Mouse (Mus musculus): Measurements from ENCODE around the gene Dmrtc2. TPM values are rescaled to one million over a fixed set of nuclear protein-coding genes. Genes with fewer than 3 reads are reported as not detected.

The Dmrtc2 gene
- polyA plus RNA-seq, 1 experiment from 2014 or later = not detected

GRCm38 (mm10) chr7:24856460-24857120 is 13.3 kb upstream of the Dmrtc2 start:
- H3K27me3 ChIP-seq (ENCODE audit: control insufficient read depth, insufficient read depth, low read length) = no peaks in the 10 kb centered on the region
- H3K4me2 ChIP-seq = no peak overlapping the region
- no peaks in the 10 kb centered on the region for H3K9me3 ChIP-seq (replicated peaks; ENCODE audit: control insufficient read depth, low read length)
- 43% methylated on average over 6 of the region's 6 CpGs for WGBS (ENCODE audit: insufficient replicate concordance)
- H3K9ac ChIP-seq (ENCODE audit: low read depth, low read length) = no peak overlapping the region
- H3K27ac ChIP-seq (ENCODE audit: low read depth, low read length) = no peak overlapping the region
- no peak overlapping the region for H3K4me3 ChIP-seq (ENCODE audit: low read depth, low read length)
- H3K36me3 ChIP-seq (ENCODE audit: control insufficient read depth, insufficient read depth, low read length) = no peaks in the 10 kb centered on the region
- no peak for ATAC-seq (replicated peaks; ENCODE audit: insufficient number of reproducible peaks, low FRiP score, low TSS enrichment)
- H3K4me1 ChIP-seq (ENCODE audit: control insufficient read depth, insufficient read depth, low read length) = no peaks in the 10 kb centered on the region

DNA sequence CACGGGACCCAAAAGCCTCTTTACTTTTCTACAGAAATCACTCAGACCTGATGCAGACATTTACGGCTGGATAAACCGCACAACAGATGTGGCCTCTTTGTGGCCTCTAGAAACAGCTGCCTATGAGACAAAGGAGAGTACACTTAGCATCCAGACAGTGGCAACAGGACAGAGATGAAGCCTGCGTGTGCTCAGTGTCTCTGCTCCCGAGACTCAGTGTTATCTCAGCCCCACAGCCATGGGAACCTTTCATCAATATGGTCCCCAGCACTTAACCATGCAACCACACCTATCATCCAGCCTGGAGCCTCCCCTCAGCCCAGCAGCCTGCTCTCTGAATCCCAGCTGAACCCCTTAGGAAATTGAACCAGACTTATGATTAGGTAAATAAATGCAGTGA is 10.6 kb upstream of the Dmrtc2 start:
- H3K9me3 ChIP-seq (replicated peaks; ENCODE audit: control insufficient read depth, low read length) = no peaks in the 10 kb centered on the region
- H3K27me3 ChIP-seq (ENCODE audit: control insufficient read depth, insufficient read depth, low read length) = no peaks in the 10 kb centered on the region
- no peak overlapping the region for H3K4me3 ChIP-seq (ENCODE audit: low read depth, low read length)
- WGBS (ENCODE audit: insufficient replicate concordance) = 67% methylated on average over 5 of the region's 5 CpGs
- ATAC-seq (replicated peaks; ENCODE audit: insufficient number of reproducible peaks, low FRiP score, low TSS enrichment) = peak; percentile 87
- no peak overlapping the region for H3K9ac ChIP-seq (ENCODE audit: low read depth, low read length)
- peak overlapping the region; percentile 46; the same call in 1 of the 2 replicates for H3K27ac ChIP-seq (ENCODE audit: low read depth, low read length)
- no peak overlapping the region for H3K4me2 ChIP-seq
- H3K36me3 ChIP-seq (ENCODE audit: control insufficient read depth, insufficient read depth, low read length) = no peaks in the 10 kb centered on the region
- H3K4me1 ChIP-seq (ENCODE audit: control insufficient read depth, insufficient read depth, low read length) = no peaks in the 10 kb centered on the region

GRCm38 (mm10) chr7:24861913-24862312 is 7.9 kb upstream of the Dmrtc2 start, which contains the start of gene Gm9844:
Gm9844 (plus strand) TSS chr7:24862213.
- no peaks in the 10 kb centered on the region for H3K36me3 ChIP-seq (ENCODE audit: control insufficient read depth, insufficient read depth, low read length)
- H3K4me1 ChIP-seq (ENCODE audit: control insufficient read depth, insufficient read depth, low read length) = no peaks in the 10 kb centered on the region
- no peak within 1 kb of the TSS for H3K4me2 ChIP-seq
- H3K9ac ChIP-seq (ENCODE audit: low read depth, low read length) = no peak within 1 kb of the TSS
- H3K27ac ChIP-seq (ENCODE audit: low read depth, low read length) = no peak within 1 kb of the TSS
- H3K4me3 ChIP-seq (ENCODE audit: low read depth, low read length) = no peak within 1 kb of the TSS
- WGBS (ENCODE audit: insufficient replicate concordance) = 83% methylated on average over 7 of the region's 7 CpGs
- no peak for ATAC-seq (replicated peaks; ENCODE audit: insufficient number of reproducible peaks, low FRiP score, low TSS enrichment)
- H3K9me3 ChIP-seq (replicated peaks; ENCODE audit: control insufficient read depth, low read length) = no peaks in the 10 kb centered on the region
- H3K27me3 ChIP-seq (ENCODE audit: control insufficient read depth, insufficient read depth, low read length) = no peaks in the 10 kb centered on the region

GRCm38 (mm10) chr7:24862853-24863252 is 7.0 kb upstream of the Dmrtc2 start:
- Histone ChIP-seq H3K9me3 (replicated peaks; ENCODE audit: control insufficient read depth, low read length) (no peaks in the 10 kb centered on the region), H3K36me3 (ENCODE audit: control insufficient read depth, insufficient read depth, low read length) (no peaks in the 10 kb centered on the region), H3K4me2 (no peak overlapping the region), H3K27me3 (ENCODE audit: control insufficient read depth, insufficient read depth, low read length) (no peaks in the 10 kb centered on the region), H3K27ac (ENCODE audit: low read depth, low read length) (no peak overlapping the region), H3K4me1 (ENCODE audit: control insufficient read depth, insufficient read depth, low read length) (no peaks in the 10 kb centered on the region), H3K4me3 (ENCODE audit: low read depth, low read length) (no peak overlapping the region), H3K9ac (ENCODE audit: low read depth, low read length) (no peak overlapping the region)
- no peak for ATAC-seq (replicated peaks; ENCODE audit: insufficient number of reproducible peaks, low FRiP score, low TSS enrichment)
- WGBS (ENCODE audit: insufficient replicate concordance) = 82% methylated on average over 4 of the region's 4 CpGs

- 40% methylated on average over 6 of the region's 6 CpGs for WGBS (ENCODE audit: insufficient replicate concordance)
- ATAC-seq (replicated peaks; ENCODE audit: insufficient number of reproducible peaks, low FRiP score, low TSS enrichment) = no peak
- no peak overlapping the region for H3K27ac ChIP-seq (ENCODE audit: low read depth, low read length)
- H3K4me1 ChIP-seq (ENCODE audit: control insufficient read depth, insufficient read depth, low read length) = no peaks in the 10 kb centered on the region
- H3K9ac ChIP-seq (ENCODE audit: low read depth, low read length) = no peak overlapping the region
- H3K27me3 ChIP-seq (ENCODE audit: control insufficient read depth, insufficient read depth, low read length) = peaks cover 7% of the 10 kb centered on the region
- no peak overlapping the region for H3K4me3 ChIP-seq (ENCODE audit: low read depth, low read length)
- H3K4me2 ChIP-seq = no peak overlapping the region
- no peaks in the 10 kb centered on the region for H3K9me3 ChIP-seq (replicated peaks; ENCODE audit: control insufficient read depth, low read length)
- no peaks in the 10 kb centered on the region for H3K36me3 ChIP-seq (ENCODE audit: control insufficient read depth, insufficient read depth, low read length)
Observed at GRCm38 (mm10) chr7:24864156-24864555, 5.7 kb upstream of the Dmrtc2 start.

DNA sequence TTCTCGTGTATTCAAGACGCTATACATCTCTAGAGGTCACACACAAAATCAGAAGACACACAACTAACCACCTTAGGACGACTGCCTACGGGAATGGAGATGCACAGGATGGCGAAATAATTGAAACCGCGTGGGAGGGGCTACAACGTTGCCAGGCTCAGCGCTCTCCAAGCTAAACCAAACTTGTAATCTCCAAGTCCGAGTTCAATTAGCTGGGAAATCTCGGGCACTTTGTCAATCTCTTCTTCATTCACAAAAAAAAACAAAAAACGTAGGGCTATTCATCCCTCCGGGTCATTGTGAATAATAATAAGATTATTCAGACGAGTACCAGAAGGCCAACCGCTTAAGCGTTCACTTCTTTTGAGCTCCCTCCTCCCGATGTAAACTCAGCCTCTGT is 777 bp upstream of the Dmrtc2 start:
- Histone ChIP-seq H3K27ac (ENCODE audit: low read depth, low read length) (no peak overlapping the region), H3K4me1 (ENCODE audit: control insufficient read depth, insufficient read depth, low read length) (no peaks in the 10 kb centered on the region), H3K9me3 (replicated peaks; ENCODE audit: control insufficient read depth, low read length) (no peaks in the 10 kb centered on the region), H3K27me3 (ENCODE audit: control insufficient read depth, insufficient read depth, low read length) (peaks cover 27% of the 10 kb centered on the region), H3K36me3 (ENCODE audit: control insufficient read depth, insufficient read depth, low read length) (no peaks in the 10 kb centered on the region), H3K4me3 (ENCODE audit: low read depth, low read length) (no peak overlapping the region), H3K9ac (ENCODE audit: low read depth, low read length) (no peak overlapping the region), H3K4me2 (no peak overlapping the region)
- ATAC-seq (replicated peaks; ENCODE audit: insufficient number of reproducible peaks, low FRiP score, low TSS enrichment) = no peak
- WGBS (ENCODE audit: insufficient replicate concordance) = 63% methylated on average over 17 of the region's 17 CpGs

GRCm38 (mm10) chr7:24877588-24877987 is 7.7 kb downstream of the Dmrtc2 start:
- Histone ChIP-seq H3K27me3 (ENCODE audit: control insufficient read depth, insufficient read depth, low read length) (peaks cover 9% of the 10 kb centered on the region; the same call in 1 of the 2 replicates), H3K9ac (ENCODE audit: low read depth, low read length) (no peak overlapping the region), H3K9me3 (replicated peaks; ENCODE audit: control insufficient read depth, low read length) (no peaks in the 10 kb centered on the region), H3K4me3 (ENCODE audit: low read depth, low read length) (no peak overlapping the region), H3K4me2 (no peak overlapping the region), H3K36me3 (ENCODE audit: control insufficient read depth, insufficient read depth, low read length) (no peaks in the 10 kb centered on the region), H3K4me1 (ENCODE audit: control insufficient read depth, insufficient read depth, low read length) (no peaks in the 10 kb centered on the region), H3K27ac (ENCODE audit: low read depth, low read length) (no peak overlapping the region)
- no peak for ATAC-seq (replicated peaks; ENCODE audit: insufficient number of reproducible peaks, low FRiP score, low TSS enrichment)
- 70% methylated on average over 3 of the region's 3 CpGs for WGBS (ENCODE audit: insufficient replicate concordance)

DNA sequence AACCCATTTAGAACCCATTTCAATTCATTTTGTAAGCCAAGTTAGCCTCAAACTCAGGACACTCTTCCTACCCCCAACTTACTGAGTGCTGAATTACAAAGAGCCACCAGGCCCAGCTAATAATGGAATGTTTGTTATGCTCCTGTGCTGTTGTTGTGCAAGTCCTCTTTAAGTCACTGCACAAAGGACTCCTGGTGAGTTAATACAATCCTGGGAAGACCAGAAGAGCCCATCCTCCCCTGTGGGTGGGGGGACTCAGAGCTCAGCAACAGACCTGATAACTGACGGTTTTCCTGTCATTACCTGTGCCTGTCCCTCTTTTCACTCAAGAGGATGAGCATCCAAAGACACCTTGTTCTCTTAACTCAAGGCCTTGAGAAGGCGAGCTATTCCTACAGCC is 9.8 kb downstream of the Dmrtc2 start:
- Histone ChIP-seq H3K27ac (ENCODE audit: low read depth, low read length) (no peak overlapping the region), H3K9ac (ENCODE audit: low read depth, low read length) (no peak overlapping the region), H3K4me2 (no peak overlapping the region), H3K4me3 (ENCODE audit: low read depth, low read length) (no peak overlapping the region), H3K9me3 (replicated peaks; ENCODE audit: control insufficient read depth, low read length) (no peaks in the 10 kb centered on the region), H3K27me3 (ENCODE audit: control insufficient read depth, insufficient read depth, low read length) (0 out of 2 replicates have a peak, but pooled peaks cover 3% of the 10 kb centered on the region), H3K4me1 (ENCODE audit: control insufficient read depth, insufficient read depth, low read length) (no peaks in the 10 kb centered on the region), H3K36me3 (ENCODE audit: control insufficient read depth, insufficient read depth, low read length) (no peaks in the 10 kb centered on the region)
- WGBS (ENCODE audit: insufficient replicate concordance) = 42% methylated on average over 2 of the region's 2 CpGs
- no peak for ATAC-seq (replicated peaks; ENCODE audit: insufficient number of reproducible peaks, low FRiP score, low TSS enrichment)

Data from heart, embryonic 11.5 days (tissue).